Mouse (Mus musculus) retina, adult 2 months (tissue): Measurements from ENCODE around the gene Fut7.

Source experiments
- DNase-seq: peaks from one replicate; pipeline ENCODE4 v3.0.0-alpha.2; 2012; ENCODE audit warnings: low read depth, low spot score

Gene Fut7

GRCm38 (mm10) chr2:25458911-25459310 lies 35.8 kb downstream of the Fut7 start:
- DNase-seq: no peak

- no peak for DNase-seq
These were observed 37.1 kb downstream of the Fut7 start for GRCm38 (mm10) chr2:25460135-25460534.

- peak; percentile 82 for DNase-seq
These were observed 37.7 kb downstream of the Fut7 start, which contains the start of gene Paxx for GRCm38 (mm10) chr2:25460551-25461309. Gene Paxx, minus strand, starts transcription at chr2:25461094.

GRCm38 (mm10) chr2:25461407-25461806 lies 38.3 kb downstream of the Fut7 start:
- no peak for DNase-seq

- no peak for DNase-seq
These were observed 40.6 kb downstream of the Fut7 start for GRCm38 (mm10) chr2:25463630-25464029.

- no peak for DNase-seq
These were observed 42.2 kb downstream of the Fut7 start for GRCm38 (mm10) chr2:25465256-25465655.

- peak; percentile 68 for DNase-seq
These were observed 43.0 kb downstream of the Fut7 start for GRCm38 (mm10) chr2:25465816-25466635.

GRCm38 (mm10) chr2:25467606-25468303 lies 44.7 kb downstream of the Fut7 start:
- peak; percentile 69 for DNase-seq

GRCm38 (mm10) chr2:25468962-25469915 lies 46.2 kb downstream of the Fut7 start:
- DNase-seq: no peak

GRCm38 (mm10) chr2:25469969-25470368 lies 46.9 kb downstream of the Fut7 start, which contains the start of gene Ptgds:
Gene Ptgds, minus strand, starts transcription at chr2:25470046.
- DNase-seq: no peak

GRCm38 (mm10) chr2:25472550-25472949 lies 49.5 kb downstream of the Fut7 start:
- no peak for DNase-seq
